Mouse (Mus musculus): ENCODE measurements around the gene B9d1. TPM values are rescaled to one million over a fixed set of nuclear protein-coding genes. Genes with fewer than 3 reads are reported as not detected.

The B9d1 gene
- polyA plus RNA-seq (2017; shearing (Covaris generic)): not detected

GRCm38 (mm10) chr11:61504713-61505257, at the start of gene B9d1:
TSS of gene B9d1 (plus strand) at chr11:61505144.

GRCm38 (mm10) chr11:61484613-61485540, 20.1 kb upstream of the B9d1 start, which contains the start of gene Mfap4:
TSS of gene Mfap4 (plus strand) at chr11:61485431.

GRCm38 (mm10) chr11:61494129-61494997, 10.6 kb upstream of the B9d1 start, which contains the start of gene Mapk7:
TSS of gene Mapk7 (minus strand) at chr11:61494406.

Other genes with a start within 250 kb of the B9d1 start
- gene Aldh3a2, start 237.7 kb upstream of the B9d1 start, polyA plus RNA-seq (2017; shearing (Covaris generic)): 37.6 TPM
- gene Slc47a2, start 162.3 kb upstream of the B9d1 start, polyA plus RNA-seq (2017; shearing (Covaris generic)): not detected
- not detected for gene Slc47a1, start 126.8 kb upstream of the B9d1 start, polyA plus RNA-seq (2017; shearing (Covaris generic))
- not detected for gene Rnf112, start 51.0 kb upstream of the B9d1 start, polyA plus RNA-seq (2017; shearing (Covaris generic))
- not detected for gene Mfap4, start 19.7 kb upstream of the B9d1 start, polyA plus RNA-seq (2017; shearing (Covaris generic))
- gene Mapk7, start 10.7 kb upstream of the B9d1 start, polyA plus RNA-seq (2017; shearing (Covaris generic)): 19.5 TPM
- gene Epn2, start 74.5 kb downstream of the B9d1 start, polyA plus RNA-seq (2017; shearing (Covaris generic)): 0.14 TPM
- gene Grap, start 148.1 kb downstream of the B9d1 start, polyA plus RNA-seq (2017; shearing (Covaris generic)): 220 TPM
- gene Fam83g, start 178.9 kb downstream of the B9d1 start, polyA plus RNA-seq (2017; shearing (Covaris generic)): not detected
- gene Slc5a10, start 215.7 kb downstream of the B9d1 start, polyA plus RNA-seq (2017; shearing (Covaris generic)): not detected

Measured in naive thymus-derived CD4-positive, alpha-beta T cell, adult 5 months (primary cell).